Mouse (Mus musculus): ENCODE results near the gene Cdh9. TPM values are rescaled to one million over a fixed set of nuclear protein-coding genes. Genes with fewer than 3 reads are reported as not detected.
A peak's percentile ranks its signal among the peaks of the same experiment; 100 is the strongest.

Gene Cdh9
- polyA plus RNA-seq (2014; fragmentation: Nextera tagmentation; extraction: Ambion mirVana), result 0.49 and 0.93 TPM in 2 replicates

- H3K36me3 ChIP-seq (ENCODE audit: control insufficient read depth, insufficient read depth, low read length), result no peaks in the 10 kb centered on the region
- DNase-seq (ENCODE audit: low spot score) (peak; percentile 46), ATAC-seq (ENCODE audit: low read depth) (0 out of 2 replicates have a peak, but pooled peaks have one; percentile 44)
- WGBS, result 3% methylated on average over 14 of the region's 14 CpGs
- no peaks in the 10 kb centered on the region for H3K9me3 ChIP-seq (ENCODE audit: control insufficient read depth, low read length)
- H3K9ac ChIP-seq (ENCODE audit: low read depth, low read length), result peak within 1 kb of the TSS; percentile 46
- H3K4me1 ChIP-seq (ENCODE audit: control insufficient read depth, insufficient read depth, low read length), result no peaks in the 10 kb centered on the region
- H3K27ac ChIP-seq (replicated peaks; ENCODE audit: low read depth, low read length), result no peak within 1 kb of the TSS
- peak within 1 kb of the TSS; percentile 33 for H3K4me3 ChIP-seq (ENCODE audit: low read depth, low read length)
- peak within 1 kb of the TSS; percentile 60 for H3K4me2 ChIP-seq (ENCODE audit: low read depth, low read length)
- no peaks in the 10 kb centered on the region for H3K27me3 ChIP-seq (replicated peaks; ENCODE audit: control insufficient read depth, insufficient read depth, low read length)
Measured at GRCm38 (mm10) chr15:16728470-16729011, at the start of gene Cdh9. Gene Cdh9 (plus strand): TSS chr15:16728756.

GRCm38 (mm10) chr15:16679096-16679495, 49.5 kb upstream of the Cdh9 start:
- H3K27me3 ChIP-seq (replicated peaks; ENCODE audit: control insufficient read depth, insufficient read depth, low read length), result no peaks in the 10 kb centered on the region
- no peaks in the 10 kb centered on the region for H3K9me3 ChIP-seq (ENCODE audit: control insufficient read depth, low read length)
- DNase-seq (ENCODE audit: low spot score), result no peak
- no peak overlapping the region for H3K4me2 ChIP-seq (ENCODE audit: low read depth, low read length)
- no peaks in the 10 kb centered on the region for H3K36me3 ChIP-seq (ENCODE audit: control insufficient read depth, insufficient read depth, low read length)
- ATAC-seq (ENCODE audit: low read depth), result no peak
- H3K4me3 ChIP-seq (ENCODE audit: low read depth, low read length), result no peak overlapping the region
- WGBS, result 80% methylated on average over 5 of the region's 5 CpGs
- no peak overlapping the region for H3K9ac ChIP-seq (ENCODE audit: low read depth, low read length)
- H3K4me1 ChIP-seq (ENCODE audit: control insufficient read depth, insufficient read depth, low read length), result no peaks in the 10 kb centered on the region
- no peak overlapping the region for H3K27ac ChIP-seq (replicated peaks; ENCODE audit: low read depth, low read length)

DNA sequence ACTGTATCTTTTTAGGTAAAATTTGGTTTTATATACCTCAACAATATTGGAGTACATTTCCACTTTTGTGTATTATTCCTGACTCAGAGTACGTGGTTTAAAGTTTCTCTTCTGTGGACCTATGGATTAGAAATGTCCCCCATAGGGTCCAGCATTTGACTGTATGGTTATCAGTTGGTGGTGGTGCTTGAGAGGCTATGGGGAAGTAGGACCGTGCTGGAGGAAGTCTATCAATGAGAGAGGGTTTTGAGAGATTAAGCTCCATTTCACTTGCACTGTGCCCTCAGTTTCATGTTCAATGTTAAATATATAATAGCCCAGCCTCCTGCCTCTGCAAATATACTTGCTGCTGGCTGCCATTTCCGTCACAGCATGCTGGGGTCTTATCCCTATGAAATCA, 28.7 kb upstream of the Cdh9 start:
- Histone ChIP-seq H3K9me3 (ENCODE audit: control insufficient read depth, low read length) (no peaks in the 10 kb centered on the region), H3K36me3 (ENCODE audit: control insufficient read depth, insufficient read depth, low read length) (no peaks in the 10 kb centered on the region), H3K4me1 (ENCODE audit: control insufficient read depth, insufficient read depth, low read length) (no peaks in the 10 kb centered on the region), H3K9ac (ENCODE audit: low read depth, low read length) (no peak overlapping the region), H3K4me3 (ENCODE audit: low read depth, low read length) (no peak overlapping the region), H3K4me2 (ENCODE audit: low read depth, low read length) (no peak overlapping the region), H3K27me3 (replicated peaks; ENCODE audit: control insufficient read depth, insufficient read depth, low read length) (no peaks in the 10 kb centered on the region), H3K27ac (replicated peaks; ENCODE audit: low read depth, low read length) (no peak overlapping the region)
- ATAC-seq (ENCODE audit: low read depth) (no peak), DNase-seq (ENCODE audit: low spot score) (no peak)
- WGBS, result 80% methylated on average over 3 of the region's 3 CpGs

GRCm38 (mm10) chr15:16702340-16702739, 26.2 kb upstream of the Cdh9 start:
- H3K27me3 ChIP-seq (replicated peaks; ENCODE audit: control insufficient read depth, insufficient read depth, low read length), result no peaks in the 10 kb centered on the region
- no peak overlapping the region for H3K9ac ChIP-seq (ENCODE audit: low read depth, low read length)
- H3K4me3 ChIP-seq (ENCODE audit: low read depth, low read length), result no peak overlapping the region
- DNase-seq (ENCODE audit: low spot score) (no peak), ATAC-seq (ENCODE audit: low read depth) (no peak)
- no peaks in the 10 kb centered on the region for H3K36me3 ChIP-seq (ENCODE audit: control insufficient read depth, insufficient read depth, low read length)
- H3K9me3 ChIP-seq (ENCODE audit: control insufficient read depth, low read length), result no peaks in the 10 kb centered on the region
- H3K4me1 ChIP-seq (ENCODE audit: control insufficient read depth, insufficient read depth, low read length), result no peaks in the 10 kb centered on the region
- WGBS, result 59% methylated on average over 1 of the region's 1 CpGs
- H3K4me2 ChIP-seq (ENCODE audit: low read depth, low read length), result no peak overlapping the region
- no peak overlapping the region for H3K27ac ChIP-seq (replicated peaks; ENCODE audit: low read depth, low read length)

- 86% methylated on average over 4 of the region's 4 CpGs for WGBS
- H3K4me3 ChIP-seq (ENCODE audit: low read depth, low read length), result no peak overlapping the region
- no peaks in the 10 kb centered on the region for H3K9me3 ChIP-seq (ENCODE audit: control insufficient read depth, low read length)
- ATAC-seq (ENCODE audit: low read depth) (no peak), DNase-seq (ENCODE audit: low spot score) (no peak)
- H3K27ac ChIP-seq (replicated peaks; ENCODE audit: low read depth, low read length), result no peak overlapping the region
- H3K27me3 ChIP-seq (replicated peaks; ENCODE audit: control insufficient read depth, insufficient read depth, low read length), result no peaks in the 10 kb centered on the region
- no peak overlapping the region for H3K9ac ChIP-seq (ENCODE audit: low read depth, low read length)
- no peaks in the 10 kb centered on the region for H3K36me3 ChIP-seq (ENCODE audit: control insufficient read depth, insufficient read depth, low read length)
- no peak overlapping the region for H3K4me2 ChIP-seq (ENCODE audit: low read depth, low read length)
- H3K4me1 ChIP-seq (ENCODE audit: control insufficient read depth, insufficient read depth, low read length), result no peaks in the 10 kb centered on the region
Measured at GRCm38 (mm10) chr15:16739088-16739487, 10.5 kb downstream of the Cdh9 start.

DNA sequence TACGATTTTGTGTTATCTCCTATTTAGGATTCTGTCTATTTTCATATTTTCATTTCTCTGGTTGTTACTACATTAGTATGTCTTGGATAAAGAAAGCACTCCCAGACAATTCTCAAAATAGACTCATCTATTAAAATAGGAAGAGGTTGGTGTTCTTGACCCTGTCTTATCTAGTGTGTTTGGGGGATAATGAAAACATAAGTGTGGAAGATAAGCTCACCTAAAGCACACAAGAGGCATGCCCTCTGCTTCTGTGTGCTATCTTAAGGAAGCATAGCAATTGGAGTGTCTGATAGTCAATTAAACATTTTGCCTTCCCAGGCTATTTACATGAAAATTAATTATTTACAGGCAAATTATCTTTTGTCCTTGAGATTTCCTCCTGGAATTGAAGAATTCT, 18.1 kb downstream of the Cdh9 start:
- Histone ChIP-seq H3K4me2 (ENCODE audit: low read depth, low read length) (no peak overlapping the region), H3K36me3 (ENCODE audit: control insufficient read depth, insufficient read depth, low read length) (no peaks in the 10 kb centered on the region), H3K27ac (replicated peaks; ENCODE audit: low read depth, low read length) (no peak overlapping the region), H3K9me3 (ENCODE audit: control insufficient read depth, low read length) (no peaks in the 10 kb centered on the region), H3K27me3 (replicated peaks; ENCODE audit: control insufficient read depth, insufficient read depth, low read length) (no peaks in the 10 kb centered on the region), H3K9ac (ENCODE audit: low read depth, low read length) (no peak overlapping the region), H3K4me3 (ENCODE audit: low read depth, low read length) (no peak overlapping the region), H3K4me1 (ENCODE audit: control insufficient read depth, insufficient read depth, low read length) (no peaks in the 10 kb centered on the region)
- ATAC-seq (ENCODE audit: low read depth) (no peak), DNase-seq (ENCODE audit: low spot score) (no peak)
- 86% methylated on average over 1 of the region's 1 CpGs for WGBS

DNA sequence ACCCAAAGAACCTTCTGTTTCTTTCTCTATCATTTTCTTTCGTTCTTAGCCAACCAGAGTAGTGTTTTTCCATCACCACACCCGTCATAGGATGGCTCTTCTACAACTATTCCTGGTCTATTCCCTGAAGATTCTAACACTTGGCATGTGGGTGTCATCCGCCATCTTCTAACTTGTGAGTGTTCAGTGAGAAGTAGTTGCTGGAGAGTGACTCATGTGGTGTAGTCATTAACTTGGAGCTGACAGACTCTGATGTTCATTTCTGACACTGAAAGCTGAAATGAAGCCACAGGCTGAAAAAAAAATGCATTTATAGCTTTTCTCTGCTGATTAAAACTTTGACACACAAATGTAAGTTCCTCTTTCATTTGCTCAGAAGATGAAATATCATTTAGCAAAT, 34.7 kb downstream of the Cdh9 start:
- no peaks in the 10 kb centered on the region for H3K36me3 ChIP-seq (ENCODE audit: control insufficient read depth, insufficient read depth, low read length)
- no peak for ATAC-seq (ENCODE audit: low read depth)

DNA sequence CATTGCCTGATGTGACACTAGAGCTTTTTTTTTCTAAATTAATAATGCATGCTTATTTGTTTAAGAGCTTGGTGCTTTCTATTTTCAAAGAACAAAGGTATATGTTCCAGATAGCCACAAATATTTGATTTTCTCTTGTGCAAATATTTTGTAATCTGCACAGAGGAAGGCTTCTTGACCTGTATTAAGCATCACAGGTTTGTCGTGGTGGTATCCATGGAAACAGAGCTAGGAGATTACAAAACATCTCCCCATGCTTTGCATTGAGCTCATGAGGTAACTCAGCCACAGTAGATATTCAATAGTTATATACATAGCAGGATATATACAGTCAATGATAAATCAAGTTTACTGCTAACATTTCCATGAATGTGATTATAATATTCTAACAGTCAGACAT, 56.0 kb downstream of the Cdh9 start:
- WGBS, result 60% methylated on average over 1 of the region's 1 CpGs
- no peak overlapping the region for H3K4me2 ChIP-seq (ENCODE audit: low read depth, low read length)
- no peak for DNase-seq (ENCODE audit: low spot score)
- no peaks in the 10 kb centered on the region for H3K27me3 ChIP-seq (replicated peaks; ENCODE audit: control insufficient read depth, insufficient read depth, low read length)
- H3K4me1 ChIP-seq (ENCODE audit: control insufficient read depth, insufficient read depth, low read length), result no peaks in the 10 kb centered on the region
- no peak overlapping the region for H3K4me3 ChIP-seq (ENCODE audit: low read depth, low read length)
- no peak overlapping the region for H3K9ac ChIP-seq (ENCODE audit: low read depth, low read length)
- ATAC-seq (ENCODE audit: low read depth), result no peak
- no peaks in the 10 kb centered on the region for H3K9me3 ChIP-seq (ENCODE audit: control insufficient read depth, low read length)
- no peak overlapping the region for H3K27ac ChIP-seq (replicated peaks; ENCODE audit: low read depth, low read length)
- H3K36me3 ChIP-seq (ENCODE audit: control insufficient read depth, insufficient read depth, low read length), result no peaks in the 10 kb centered on the region

More for the DNA sequence above, 34.7 kb downstream of the Cdh9 start:
- Histone ChIP-seq H3K9ac (ENCODE audit: low read depth, low read length) (no peak overlapping the region), H3K4me1 (ENCODE audit: control insufficient read depth, insufficient read depth, low read length) (no peaks in the 10 kb centered on the region), H3K27ac (replicated peaks; ENCODE audit: low read depth, low read length) (no peak overlapping the region), H3K4me3 (ENCODE audit: low read depth, low read length) (no peak overlapping the region), H3K27me3 (replicated peaks; ENCODE audit: control insufficient read depth, insufficient read depth, low read length) (no peaks in the 10 kb centered on the region), H3K4me2 (ENCODE audit: low read depth, low read length) (no peak overlapping the region), H3K9me3 (ENCODE audit: control insufficient read depth, low read length) (no peaks in the 10 kb centered on the region)
- no peak for DNase-seq (ENCODE audit: low spot score)
- 75% methylated on average over 3 of the region's 3 CpGs for WGBS

DNA sequence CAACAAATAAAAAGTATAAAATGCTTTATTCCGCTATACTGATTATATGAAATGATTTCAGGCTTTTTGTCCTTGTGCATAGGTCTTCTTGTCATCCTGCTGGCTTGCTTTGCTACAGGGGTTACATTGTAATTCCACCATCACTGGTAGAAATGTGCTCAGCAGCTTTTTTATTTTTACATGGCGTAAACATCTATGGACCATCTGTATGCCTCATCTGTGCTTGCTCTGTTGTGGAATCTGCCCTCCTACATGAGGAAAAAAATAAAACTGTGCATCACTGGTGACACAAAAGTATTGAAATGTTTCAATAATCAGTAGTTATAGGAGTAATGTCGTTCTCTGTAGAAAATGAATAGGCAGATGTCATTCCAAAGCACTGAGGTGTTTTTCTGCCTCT, 64.3 kb downstream of the Cdh9 start:
- H3K4me3 ChIP-seq (ENCODE audit: low read depth, low read length), result no peak overlapping the region
- DNase-seq (ENCODE audit: low spot score), result no peak
- no peak overlapping the region for H3K9ac ChIP-seq (ENCODE audit: low read depth, low read length)
- H3K27ac ChIP-seq (replicated peaks; ENCODE audit: low read depth, low read length), result no peak overlapping the region
- H3K36me3 ChIP-seq (ENCODE audit: control insufficient read depth, insufficient read depth, low read length), result no peaks in the 10 kb centered on the region
- 80% methylated on average over 3 of the region's 3 CpGs for WGBS
- no peaks in the 10 kb centered on the region for H3K4me1 ChIP-seq (ENCODE audit: control insufficient read depth, insufficient read depth, low read length)
- ATAC-seq (ENCODE audit: low read depth), result no peak
- no peaks in the 10 kb centered on the region for H3K9me3 ChIP-seq (ENCODE audit: control insufficient read depth, low read length)
- no peak overlapping the region for H3K4me2 ChIP-seq (ENCODE audit: low read depth, low read length)
- no peaks in the 10 kb centered on the region for H3K27me3 ChIP-seq (replicated peaks; ENCODE audit: control insufficient read depth, insufficient read depth, low read length)

Data from embryonic facial prominence, embryonic 14.5 days (tissue).